Mouse (Mus musculus) midbrain, embryonic 10.5 days (tissue): Measurements from ENCODE around the gene Cct7. TPM values are rescaled to one million over a fixed set of nuclear protein-coding genes. Genes with fewer than 3 reads are reported as not detected.
A peak's percentile ranks its signal among the peaks of the same experiment; 100 is the strongest.

Source experiments
- DNase-seq: peaks from one replicate; pipeline ENCODE4 v3.0.0-alpha.2; 2017; ENCODE audit warnings: low spot score
- H3K27ac ChIP-seq: fragments of 300-500 bp; sonication (generic); replicated peaks from 2 replicates; pipeline ENCODE4 v1.5.1; 2016; ENCODE audit warnings: mild to moderate bottlenecking
- H3K27me3 ChIP-seq: fragments of 300-500 bp; sonication (generic); 2 replicates; pipeline ENCODE4 v1.6.1; 2016; ENCODE audit warnings: low read depth, mild to moderate bottlenecking; ENCODE audit not compliant: poor library complexity, severe bottlenecking
- H3K36me3 ChIP-seq: fragments of 300-500 bp; sonication (generic); 2 replicates; pipeline ENCODE4 v1.6.1; 2016; ENCODE audit warnings: mild to moderate bottlenecking, moderate library complexity
- H3K4me1 ChIP-seq: fragments of 300-500 bp; sonication (generic); 2 replicates; pipeline ENCODE4 v1.6.1; 2016
- H3K4me3 ChIP-seq: fragments of 300-500 bp; sonication (generic); 2 replicates; pipeline ENCODE4 v1.5.1; 2016; ENCODE audit warnings: mild to moderate bottlenecking, moderate library complexity
- H3K9me3 ChIP-seq: fragments of 300-500 bp; sonication (generic); replicated peaks from 2 replicates; pipeline ENCODE4 v1.6.1; 2016; ENCODE audit warnings: mild to moderate bottlenecking
- WGBS: fragments of 180-500 bp; shearing (Covaris S2); methylation state at CpG from one replicate; pipeline ENCODE4 v1.1.7; 2016; 5-methylcytosine and 5-hydroxymethylcytosine counted together
- polyA plus RNA-seq: library from polyadenylated mRNA; unstranded; fragments of >200 nt; fragmentation: Nextera tagmentation; extraction: Ambion mirVana; gene quantifications from 2 replicates; pipeline ENCODE4 v1.2.1, GENCODE M21; 2016

Cct7 gene
- polyA plus RNA-seq, 1 experiment from 2014 or later, result 751 TPM

GRCm38 (mm10) chr6:85469660-85470430 is 18.5 kb downstream of the Cct7 start:
- peaks cover 54% of the 10 kb centered on the region for H3K36me3 ChIP-seq
- H3K4me3 ChIP-seq, result no peak overlapping the region
- no peak overlapping the region for H3K27ac ChIP-seq
- H3K4me1 ChIP-seq, result no peaks in the 10 kb centered on the region
- H3K27me3 ChIP-seq, result no peaks in the 10 kb centered on the region
- 82% methylated on average over 5 of the region's 5 CpGs for WGBS
- DNase-seq, result no peak
- no peaks in the 10 kb centered on the region for H3K9me3 ChIP-seq

- Histone ChIP-seq H3K27me3 (no peaks in the 10 kb centered on the region), H3K9me3 (no peaks in the 10 kb centered on the region), H3K27ac (no peak overlapping the region), H3K36me3 (peaks cover 34% of the 10 kb centered on the region), H3K4me3 (no peak overlapping the region), H3K4me1 (0 out of 2 replicates have a peak, but pooled peaks cover 5% of the 10 kb centered on the region)
- DNase-seq, result no peak
- 73% methylated on average over 8 of the region's 8 CpGs for WGBS
Observed at GRCm38 (mm10) chr6:85471962-85472361, 20.6 kb downstream of the Cct7 start.

GRCm38 (mm10) chr6:85472542-85472941 is 21.2 kb downstream of the Cct7 start:
- Histone ChIP-seq H3K36me3 (peaks cover 28% of the 10 kb centered on the region), H3K27me3 (peaks cover 1% of the 10 kb centered on the region), H3K4me3 (no peak overlapping the region), H3K4me1 (0 out of 2 replicates have a peak, but pooled peaks cover 5% of the 10 kb centered on the region), H3K9me3 (no peaks in the 10 kb centered on the region), H3K27ac (no peak overlapping the region)
- DNase-seq, result no peak
- WGBS, result 48% methylated on average over 5 of the region's 5 CpGs

- Histone ChIP-seq H3K27ac (no peak overlapping the region), H3K36me3 (0 out of 2 replicates have a peak, but pooled peaks cover 2% of the 10 kb centered on the region), H3K4me3 (no peak overlapping the region), H3K4me1 (0 out of 2 replicates have a peak, but pooled peaks cover 7% of the 10 kb centered on the region), H3K27me3 (peaks cover 31% of the 10 kb centered on the region), H3K9me3 (no peaks in the 10 kb centered on the region)
- WGBS, result 87% methylated on average over 3 of the region's 3 CpGs
- DNase-seq, result no peak
Observed at GRCm38 (mm10) chr6:85475581-85475980, 24.3 kb downstream of the Cct7 start.

GRCm38 (mm10) chr6:85477366-85477917 is 26.1 kb downstream of the Cct7 start:
- no peak overlapping the region for H3K27ac ChIP-seq
- no peak overlapping the region for H3K4me3 ChIP-seq
- DNase-seq, result peak; percentile 33
- 0 out of 2 replicates have a peak, but pooled peaks cover 2% of the 10 kb centered on the region for H3K36me3 ChIP-seq
- no peaks in the 10 kb centered on the region for H3K9me3 ChIP-seq
- H3K27me3 ChIP-seq, result peaks cover 45% of the 10 kb centered on the region
- 45% methylated on average over 10 of the region's 10 CpGs for WGBS
- 0 out of 2 replicates have a peak, but pooled peaks cover 7% of the 10 kb centered on the region for H3K4me1 ChIP-seq

- no peak for DNase-seq
- no peaks in the 10 kb centered on the region for H3K9me3 ChIP-seq
- H3K27ac ChIP-seq, result no peak overlapping the region
- no peak overlapping the region for H3K4me3 ChIP-seq
- H3K27me3 ChIP-seq, result peaks cover 54% of the 10 kb centered on the region
- 0 out of 2 replicates have a peak, but pooled peaks cover 2% of the 10 kb centered on the region for H3K36me3 ChIP-seq
- WGBS, result 44% methylated on average over 14 of the region's 14 CpGs
- H3K4me1 ChIP-seq, result 0 out of 2 replicates have a peak, but pooled peaks cover 7% of the 10 kb centered on the region
Observed at GRCm38 (mm10) chr6:85478416-85478815, 27.1 kb downstream of the Cct7 start.

- no peaks in the 10 kb centered on the region for H3K9me3 ChIP-seq
- H3K4me1 ChIP-seq, result peaks cover 19% of the 10 kb centered on the region
- no peak for DNase-seq
- no peak overlapping the region for H3K27ac ChIP-seq
- no peak overlapping the region for H3K4me3 ChIP-seq
- H3K36me3 ChIP-seq, result no peaks in the 10 kb centered on the region
- peaks cover 70% of the 10 kb centered on the region for H3K27me3 ChIP-seq
- WGBS, result 83% methylated on average over 5 of the region's 5 CpGs
Observed at GRCm38 (mm10) chr6:85479979-85480378, 28.7 kb downstream of the Cct7 start.

- WGBS, result 74% methylated on average over 16 of the region's 16 CpGs
- no peaks in the 10 kb centered on the region for H3K9me3 ChIP-seq
- H3K27me3 ChIP-seq, result peaks cover 77% of the 10 kb centered on the region
- H3K4me1 ChIP-seq, result peaks cover 15% of the 10 kb centered on the region
- no peaks in the 10 kb centered on the region for H3K36me3 ChIP-seq
- H3K4me3 ChIP-seq, result no peak overlapping the region
- DNase-seq, result no peak
- H3K27ac ChIP-seq, result no peak overlapping the region
Observed at GRCm38 (mm10) chr6:85480685-85481084, 29.4 kb downstream of the Cct7 start.

GRCm38 (mm10) chr6:85483843-85484721 is 32.8 kb downstream of the Cct7 start:
- no peaks in the 10 kb centered on the region for H3K9me3 ChIP-seq
- peaks cover 30% of the 10 kb centered on the region for H3K4me1 ChIP-seq
- DNase-seq, result peak; percentile 40
- peak overlapping the region; percentile 51 for H3K4me3 ChIP-seq
- WGBS, result 4% methylated on average over 92 of the region's 92 CpGs
- H3K27ac ChIP-seq, result no peak overlapping the region
- peaks cover 82% of the 10 kb centered on the region for H3K27me3 ChIP-seq
- H3K36me3 ChIP-seq, result no peaks in the 10 kb centered on the region

- Histone ChIP-seq H3K4me3 (no peak overlapping the region), H3K36me3 (no peaks in the 10 kb centered on the region), H3K27ac (no peak overlapping the region), H3K27me3 (peaks cover 66% of the 10 kb centered on the region), H3K9me3 (no peaks in the 10 kb centered on the region), H3K4me1 (peaks cover 40% of the 10 kb centered on the region)
- WGBS, result 82% methylated on average over 2 of the region's 2 CpGs
- no peak for DNase-seq
Observed at GRCm38 (mm10) chr6:85485738-85486137, 34.4 kb downstream of the Cct7 start.

- Histone ChIP-seq H3K27me3 (peaks cover 43% of the 10 kb centered on the region), H3K27ac (peak overlapping the region; percentile 67), H3K9me3 (no peaks in the 10 kb centered on the region), H3K4me1 (peaks cover 40% of the 10 kb centered on the region), H3K4me3 (no peak overlapping the region), H3K36me3 (no peaks in the 10 kb centered on the region)
- 28% methylated on average over 4 of the region's 4 CpGs for WGBS
- DNase-seq, result peak; percentile 40
Observed at GRCm38 (mm10) chr6:85488510-85488909, 37.2 kb downstream of the Cct7 start.

GRCm38 (mm10) chr6:85489717-85490116 is 38.4 kb downstream of the Cct7 start:
- H3K9me3 ChIP-seq, result no peaks in the 10 kb centered on the region
- whole genome bisulfite sequencing, result 80% methylated on average over 3 of the region's 3 CpGs
- DNase-seq, result no peak

More at GRCm38 (mm10) chr6:85489717-85490116, 38.4 kb downstream of the Cct7 start:
- H3K4me3 ChIP-seq, result no peak overlapping the region
- peaks cover 28% of the 10 kb centered on the region for H3K4me1 ChIP-seq
- no peak overlapping the region; the same call in 1 of the 2 replicates for H3K27ac ChIP-seq
- peaks cover 31% of the 10 kb centered on the region for H3K27me3 ChIP-seq
- no peaks in the 10 kb centered on the region for H3K36me3 ChIP-seq
